Mouse (Mus musculus) limb, embryonic 13.5 days (tissue): ENCODE results near the gene Rem1. TPM values are rescaled to one million over a fixed set of nuclear protein-coding genes. Genes with fewer than 3 reads are reported as not detected.

ENCODE experiments used
- ATAC-seq: fragments of 200-750 bp; cut with Nextera tagmentation; 2 replicates; pipeline ENCODE4 v1.8.0; 2017; ENCODE audit warnings: low read depth, moderate number of reproducible peaks, moderate TSS enrichment; ENCODE audit not compliant: low FRiP score
- H3K27ac ChIP-seq: fragments of 300-500 bp; sonication (generic); 2 replicates; pipeline ENCODE4 v1.5.1; 2015; ENCODE audit warnings: inconsistent platforms, mild to moderate bottlenecking, moderate library complexity
- H3K27me3 ChIP-seq: fragments of 300-500 bp; sonication (generic); 2 replicates; pipeline ENCODE4 v1.6.1; 2015; ENCODE audit warnings: mild to moderate bottlenecking, inconsistent platforms
- H3K36me3 ChIP-seq: fragments of 300-500 bp; sonication (generic); 2 replicates; pipeline ENCODE4 v1.6.1; 2015; ENCODE audit warnings: inconsistent platforms, mild to moderate bottlenecking, moderate library complexity
- H3K4me1 ChIP-seq: fragments of 300-500 bp; sonication (generic); 2 replicates; pipeline ENCODE4 v1.6.1; 2015; ENCODE audit warnings: inconsistent platforms
- H3K4me2 ChIP-seq: fragments of 300-500 bp; sonication (generic); replicated peaks from 2 replicates; pipeline ENCODE4 v1.6.1; 2015; ENCODE audit warnings: inconsistent platforms, mild to moderate bottlenecking, moderate library complexity
- H3K4me3 ChIP-seq: fragments of 300-500 bp; sonication (generic); 2 replicates; pipeline ENCODE4 v1.5.1; 2015; ENCODE audit warnings: moderate library complexity, mild to moderate bottlenecking, inconsistent platforms
- H3K9ac ChIP-seq: fragments of 300-500 bp; sonication (generic); 2 replicates; pipeline ENCODE4 v1.6.1; 2015; ENCODE audit warnings: mild to moderate bottlenecking, inconsistent platforms
- H3K9me3 ChIP-seq: fragments of 300-500 bp; sonication (generic); 2 replicates; pipeline ENCODE4 v1.6.1; 2016; ENCODE audit warnings: inconsistent platforms
- WGBS: fragments of 180-500 bp; shearing (Covaris S2); methylation state at CpG from one replicate; pipeline ENCODE4 v1.1.7; 2015; 5-methylcytosine and 5-hydroxymethylcytosine counted together
- polyA plus RNA-seq: library from polyadenylated mRNA; unstranded; fragments of >200 nt; fragmentation: Nextera tagmentation; extraction: Ambion mirVana; gene quantifications from 2 replicates; pipeline ENCODE4 v1.2.1, GENCODE M21; 2015

The Rem1 gene
- polyA plus RNA-seq, 1 experiment from 2014 or later = 2.9 TPM

GRCm38 (mm10) chr2:152669256-152669638 is 42.5 kb downstream of the Rem1 start, which contains the start of gene H13:
TSS of gene H13 (plus strand) at chr2:152669461.
- Histone ChIP-seq H3K9ac (peak within 1 kb of the TSS; percentile 98), H3K4me2 (peak within 1 kb of the TSS; percentile 78), H3K9me3 (no peaks in the 10 kb centered on the region), H3K36me3 (peaks cover 22% of the 10 kb centered on the region), H3K27ac (peak within 1 kb of the TSS; percentile 98), H3K4me3 (peak within 1 kb of the TSS; percentile 98), H3K4me1 (peaks cover 38% of the 10 kb centered on the region), H3K27me3 (0 out of 2 replicates have a peak, but pooled peaks cover 2% of the 10 kb centered on the region)
- ATAC-seq = peak; percentile 75
- under 1% methylated on average over 35 of the region's 35 CpGs for WGBS

GRCm38 (mm10) chr2:152669639-152670484 is 43.1 kb downstream of the Rem1 start:
- no peaks in the 10 kb centered on the region for H3K9me3 ChIP-seq
- H3K4me1 ChIP-seq = peaks cover 44% of the 10 kb centered on the region
- ATAC-seq = peak; percentile 80
- no peaks in the 10 kb centered on the region for H3K27me3 ChIP-seq
- H3K27ac ChIP-seq = peak overlapping the region; percentile 98
- H3K36me3 ChIP-seq = peaks cover 26% of the 10 kb centered on the region
- peak overlapping the region; percentile 98 for H3K9ac ChIP-seq
- peak overlapping the region; percentile 98 for H3K4me3 ChIP-seq
- H3K4me2 ChIP-seq = peak overlapping the region; percentile 78
- under 1% methylated on average over 46 of the region's 46 CpGs for WGBS

GRCm38 (mm10) chr2:152670983-152671641 is 44.4 kb downstream of the Rem1 start:
- peak overlapping the region; percentile 98 for H3K4me3 ChIP-seq
- WGBS = 58% methylated on average over 9 of the region's 9 CpGs
- H3K27ac ChIP-seq = peak overlapping the region; percentile 98
- H3K4me2 ChIP-seq = peak overlapping the region; percentile 78
- H3K27me3 ChIP-seq = no peaks in the 10 kb centered on the region
- peak overlapping the region; percentile 98 for H3K9ac ChIP-seq
- peaks cover 39% of the 10 kb centered on the region for H3K36me3 ChIP-seq
- no peaks in the 10 kb centered on the region for H3K9me3 ChIP-seq
- H3K4me1 ChIP-seq = peaks cover 57% of the 10 kb centered on the region
- ATAC-seq = no peak

- H3K4me3 ChIP-seq = peak overlapping the region; percentile 98
- no peaks in the 10 kb centered on the region for H3K9me3 ChIP-seq
- peak overlapping the region; percentile 98 for H3K9ac ChIP-seq
- H3K27me3 ChIP-seq = no peaks in the 10 kb centered on the region
- peaks cover 44% of the 10 kb centered on the region for H3K36me3 ChIP-seq
- peaks cover 57% of the 10 kb centered on the region for H3K4me1 ChIP-seq
- H3K4me2 ChIP-seq = peak overlapping the region; percentile 78
- ATAC-seq = 0 out of 2 replicates have a peak, but pooled peaks have one; percentile 19
- 31% methylated on average over 5 of the region's 5 CpGs for WGBS
- 0 out of 2 replicates have a peak overlapping the region, but pooled peaks have one; percentile 98 for H3K27ac ChIP-seq
Observed at GRCm38 (mm10) chr2:152671642-152671999, 44.9 kb downstream of the Rem1 start.

GRCm38 (mm10) chr2:152672166-152672565 is 45.4 kb downstream of the Rem1 start:
- peaks cover 49% of the 10 kb centered on the region for H3K36me3 ChIP-seq
- no peaks in the 10 kb centered on the region for H3K27me3 ChIP-seq
- peak overlapping the region; percentile 98 for H3K9ac ChIP-seq
- H3K4me3 ChIP-seq = peak overlapping the region; percentile 98
- peak overlapping the region; percentile 78 for H3K4me2 ChIP-seq
- H3K9me3 ChIP-seq = no peaks in the 10 kb centered on the region
- no peak overlapping the region for H3K27ac ChIP-seq
- WGBS = 76% methylated on average over 12 of the region's 12 CpGs
- peaks cover 57% of the 10 kb centered on the region for H3K4me1 ChIP-seq
- no peak for ATAC-seq

GRCm38 (mm10) chr2:152674148-152674547 is 47.4 kb downstream of the Rem1 start:
- no peak overlapping the region for H3K4me3 ChIP-seq
- H3K36me3 ChIP-seq = peaks cover 68% of the 10 kb centered on the region
- H3K27me3 ChIP-seq = no peaks in the 10 kb centered on the region
- H3K9me3 ChIP-seq = no peaks in the 10 kb centered on the region
- peaks cover 57% of the 10 kb centered on the region for H3K4me1 ChIP-seq
- ATAC-seq = no peak
- no peak overlapping the region; the same call in 1 of the 2 replicates for H3K9ac ChIP-seq
- H3K27ac ChIP-seq = peak overlapping the region; percentile 73; the same call in 1 of the 2 replicates
- 82% methylated on average over 11 of the region's 11 CpGs for WGBS
- 0 out of 2 replicates have a peak overlapping the region, but pooled peaks have one; percentile 21 for H3K4me2 ChIP-seq

- 49% methylated on average over 13 of the region's 13 CpGs for WGBS
- H3K4me2 ChIP-seq = peak overlapping the region; percentile 21; the same call in 1 of the 2 replicates
- H3K4me3 ChIP-seq = 0 out of 2 replicates have a peak overlapping the region, but pooled peaks have one; percentile 2
- ATAC-seq = peak; percentile 80
- no peaks in the 10 kb centered on the region for H3K27me3 ChIP-seq
- peaks cover 56% of the 10 kb centered on the region for H3K4me1 ChIP-seq
- H3K27ac ChIP-seq = peak overlapping the region; percentile 73
- H3K9me3 ChIP-seq = no peaks in the 10 kb centered on the region
- H3K36me3 ChIP-seq = peaks cover 79% of the 10 kb centered on the region
- H3K9ac ChIP-seq = peak overlapping the region; percentile 31; the same call in 1 of the 2 replicates
Observed at GRCm38 (mm10) chr2:152675252-152675791, 48.6 kb downstream of the Rem1 start.

- WGBS = 61% methylated on average over 3 of the region's 3 CpGs
- peaks cover 26% of the 10 kb centered on the region for H3K4me1 ChIP-seq
- no peak overlapping the region for H3K9ac ChIP-seq
- ATAC-seq = no peak
- H3K4me2 ChIP-seq = no peak overlapping the region
- H3K27ac ChIP-seq = no peak overlapping the region
- no peak overlapping the region for H3K4me3 ChIP-seq
- H3K9me3 ChIP-seq = no peaks in the 10 kb centered on the region
- peaks cover 93% of the 10 kb centered on the region for H3K36me3 ChIP-seq
- no peaks in the 10 kb centered on the region for H3K27me3 ChIP-seq
Observed at GRCm38 (mm10) chr2:152678302-152678701, 51.6 kb downstream of the Rem1 start.

GRCm38 (mm10) chr2:152678925-152679324 is 52.2 kb downstream of the Rem1 start:
- H3K27ac ChIP-seq = no peak overlapping the region
- H3K9me3 ChIP-seq = no peaks in the 10 kb centered on the region
- peaks cover 96% of the 10 kb centered on the region for H3K36me3 ChIP-seq
- no peak overlapping the region for H3K4me3 ChIP-seq
- H3K4me1 ChIP-seq = peaks cover 23% of the 10 kb centered on the region
- no peaks in the 10 kb centered on the region for H3K27me3 ChIP-seq
- no peak for ATAC-seq
- no peak overlapping the region for H3K4me2 ChIP-seq
- 91% methylated on average over 5 of the region's 5 CpGs for WGBS
- no peak overlapping the region for H3K9ac ChIP-seq

- Histone ChIP-seq H3K4me3 (no peak overlapping the region), H3K9me3 (no peaks in the 10 kb centered on the region), H3K4me1 (peaks cover 14% of the 10 kb centered on the region), H3K9ac (0 out of 2 replicates have a peak overlapping the region, but pooled peaks have one; percentile 19), H3K4me2 (no peak overlapping the region), H3K27ac (no peak overlapping the region), H3K27me3 (no peaks in the 10 kb centered on the region), H3K36me3 (peaks cover 98% of the 10 kb centered on the region)
- no peak for ATAC-seq
- WGBS = 90% methylated on average over 8 of the region's 8 CpGs
Observed at GRCm38 (mm10) chr2:152679701-152680355, 53.1 kb downstream of the Rem1 start.

- ATAC-seq = no peak
- peaks cover 98% of the 10 kb centered on the region for H3K36me3 ChIP-seq
Observed at GRCm38 (mm10) chr2:152683086-152683485, 56.3 kb downstream of the Rem1 start.

More at GRCm38 (mm10) chr2:152683086-152683485, 56.3 kb downstream of the Rem1 start:
- no peak overlapping the region for H3K4me2 ChIP-seq
- peaks cover 11% of the 10 kb centered on the region; the same call in 1 of the 2 replicates for H3K9me3 ChIP-seq
- WGBS = 72% methylated on average over 5 of the region's 5 CpGs
- H3K4me3 ChIP-seq = no peak overlapping the region
- H3K27me3 ChIP-seq = no peaks in the 10 kb centered on the region
- no peak overlapping the region for H3K9ac ChIP-seq
- H3K27ac ChIP-seq = no peak overlapping the region
- no peaks in the 10 kb centered on the region; the same call in 1 of the 2 replicates for H3K4me1 ChIP-seq
